Mouse (Mus musculus) embryonic facial prominence, embryonic 14.5 days (tissue): ENCODE data around the gene Adcy4. TPM values are rescaled to one million over a fixed set of nuclear protein-coding genes. Genes with fewer than 3 reads are reported as not detected.

Experiments used
- ATAC-seq: fragments of 200-750 bp; cut with Nextera tagmentation; 2 replicates; pipeline ENCODE4 v1.8.0; 2017; ENCODE audit warnings: low read depth, moderate number of reproducible peaks, moderate TSS enrichment
- DNase-seq: peaks from one replicate; pipeline ENCODE4 v3.0.0-alpha.2; 2015; ENCODE audit warnings: low spot score
- H3K27ac ChIP-seq: fragments of 300-500 bp; sonication (generic); replicated peaks from 2 replicates; pipeline ENCODE4 v1.5.1; 2014; ENCODE audit warnings: low read depth, mild to moderate bottlenecking, low read length, moderate library complexity
- H3K27me3 ChIP-seq: fragments of 300-500 bp; sonication (generic); replicated peaks from 2 replicates; pipeline ENCODE4 v1.6.1; 2014; ENCODE audit warnings: low read length; ENCODE audit not compliant: control insufficient read depth, insufficient read depth
- H3K36me3 ChIP-seq: fragments of 300-500 bp; sonication (generic); 2 replicates; pipeline ENCODE4 v1.6.1; 2014; ENCODE audit warnings: low read length, mixed read lengths; ENCODE audit not compliant: control insufficient read depth, insufficient read depth
- H3K4me1 ChIP-seq: fragments of 300-500 bp; sonication (generic); 2 replicates; pipeline ENCODE4 v1.6.1; 2014; ENCODE audit warnings: antibody characterized with exemption, low read length; ENCODE audit not compliant: control insufficient read depth, insufficient read depth
- H3K4me2 ChIP-seq: fragments of 300-500 bp; sonication (generic); 2 replicates; pipeline ENCODE4 v1.6.1; 2014; ENCODE audit warnings: low read depth, mild to moderate bottlenecking, low read length, moderate library complexity, mixed read lengths
- H3K4me3 ChIP-seq: fragments of 300-500 bp; sonication (generic); 2 replicates; pipeline ENCODE4 v1.5.1; 2014; ENCODE audit warnings: low read depth, mild to moderate bottlenecking, low read length
- H3K9ac ChIP-seq: fragments of 300-500 bp; sonication (generic); 2 replicates; pipeline ENCODE4 v1.6.1; 2014; ENCODE audit warnings: low read depth, mild to moderate bottlenecking, low read length, moderate library complexity, mixed read lengths
- H3K9me3 ChIP-seq: fragments of 300-500 bp; sonication (generic); 2 replicates; pipeline ENCODE4 v1.6.1; 2016; ENCODE audit warnings: low read length; ENCODE audit not compliant: control insufficient read depth
- WGBS: fragments of 180-500 bp; shearing (Covaris S2); extraction: QIAGEN DNeasy Blood & Tissue Kit; methylation state at CpG from one replicate; pipeline ENCODE4 v1.1.7; 2014; 5-methylcytosine and 5-hydroxymethylcytosine counted together
- polyA plus RNA-seq: library from polyadenylated mRNA; unstranded; fragments of >200 nt; fragmentation: Nextera tagmentation; extraction: Ambion mirVana; gene quantifications from 2 replicates; pipeline ENCODE4 v1.2.1, GENCODE M21; 2014

Gene Adcy4
- polyA plus RNA-seq, 1 experiment from 2014 or later: 13.4 TPM

DNA sequence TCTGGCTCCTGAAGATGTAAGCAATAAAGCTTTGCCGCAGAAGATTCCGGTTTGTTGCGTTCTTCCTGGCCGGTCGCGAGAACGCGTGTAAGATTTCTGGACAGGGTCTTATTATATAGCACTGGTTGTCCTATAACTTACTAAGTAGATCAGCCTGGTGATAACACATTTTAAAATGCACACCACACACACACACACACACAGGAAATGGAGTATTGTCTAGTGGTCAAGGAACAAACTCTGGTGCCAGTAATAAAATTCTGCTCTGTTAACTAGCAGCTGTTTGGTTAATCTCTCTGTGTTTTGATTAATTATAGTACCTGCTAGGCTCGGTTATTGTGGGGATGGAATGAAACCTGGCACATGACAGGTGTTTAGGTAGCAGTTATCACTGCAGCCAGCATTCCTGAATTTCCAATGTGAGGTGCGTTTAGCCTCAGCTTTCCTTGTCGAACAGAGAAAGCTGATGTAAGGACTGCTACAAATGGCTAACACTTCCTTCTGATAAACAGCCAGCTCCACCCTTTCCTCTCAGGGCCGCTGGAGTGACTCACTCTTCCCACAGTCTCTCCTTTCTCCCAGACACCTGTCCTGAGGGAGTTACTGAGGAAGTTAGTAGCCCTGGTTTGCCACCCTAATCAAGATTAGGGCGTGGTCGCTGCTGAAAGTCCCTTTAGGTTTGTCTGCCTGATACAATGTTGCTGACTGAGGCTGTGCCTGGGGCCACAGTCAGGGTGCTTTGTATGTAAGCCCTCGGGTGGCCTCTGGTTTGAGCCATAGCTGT lies 11.7 kb upstream of the Adcy4 start:
- Histone ChIP-seq H3K36me3 (no peaks in the 10 kb centered on the region), H3K4me3 (no peak overlapping the region), H3K9me3 (no peaks in the 10 kb centered on the region), H3K27me3 (no peaks in the 10 kb centered on the region), H3K27ac (no peak overlapping the region), H3K4me2 (no peak overlapping the region), H3K4me1 (no peaks in the 10 kb centered on the region), H3K9ac (no peak overlapping the region)
- no peak for ATAC-seq
- WGBS: 81% methylated on average over 15 of the region's 15 CpGs
- DNase-seq: no peak

DNA sequence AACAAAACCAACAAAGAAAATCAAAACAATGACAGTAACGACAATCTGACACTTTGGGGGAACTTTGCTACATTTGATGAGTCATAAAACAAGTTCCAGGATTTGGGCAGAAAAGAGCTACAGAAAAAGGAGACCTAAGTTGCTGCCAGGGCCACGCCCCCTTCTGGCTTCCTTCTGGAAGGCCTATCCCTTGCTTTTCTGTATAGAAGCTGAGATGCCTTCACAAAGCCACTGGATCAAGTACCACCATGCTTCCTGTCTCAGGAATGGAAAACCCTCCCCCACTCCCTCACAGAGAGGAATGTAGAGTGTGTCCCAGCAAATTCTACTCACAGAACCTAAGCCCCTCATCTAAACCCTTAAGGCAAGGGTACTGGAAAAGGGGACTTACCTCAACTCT lies 10.1 kb upstream of the Adcy4 start:
- no peak overlapping the region for H3K4me2 ChIP-seq
- no peak overlapping the region for H3K4me3 ChIP-seq
- WGBS: 61% methylated on average over 2 of the region's 2 CpGs
- H3K9me3 ChIP-seq: no peaks in the 10 kb centered on the region
- ATAC-seq (no peak), DNase-seq (peak; percentile 33)
- no peak overlapping the region for H3K9ac ChIP-seq
- H3K4me1 ChIP-seq: no peaks in the 10 kb centered on the region
- no peaks in the 10 kb centered on the region for H3K27me3 ChIP-seq
- no peak overlapping the region for H3K27ac ChIP-seq
- H3K36me3 ChIP-seq: no peaks in the 10 kb centered on the region

DNA sequence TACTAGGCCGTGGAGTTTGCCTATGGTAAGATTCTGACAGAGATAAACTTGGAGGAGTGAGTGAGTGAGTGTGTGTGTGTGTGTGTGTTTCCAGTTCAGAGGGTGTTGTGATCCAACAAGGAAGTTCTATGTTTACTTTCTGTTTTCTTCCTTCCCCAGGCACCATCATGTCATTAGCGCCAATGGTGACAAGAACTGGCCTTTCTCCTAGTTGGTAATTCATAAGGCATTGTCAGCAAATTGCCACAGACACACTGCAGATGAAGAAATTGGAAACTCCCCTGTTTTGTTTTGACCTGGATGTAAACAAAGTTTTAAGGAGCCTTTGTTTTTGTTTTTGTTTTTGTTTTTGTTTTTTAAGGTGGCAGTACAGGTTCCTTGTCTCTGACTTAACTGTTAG lies 9.6 kb upstream of the Adcy4 start:
- H3K4me3 ChIP-seq: no peak overlapping the region
- H3K9me3 ChIP-seq: no peaks in the 10 kb centered on the region
- DNase-seq (no peak), ATAC-seq (no peak)
- H3K36me3 ChIP-seq: no peaks in the 10 kb centered on the region
- no peak overlapping the region for H3K27ac ChIP-seq
- WGBS: 63% methylated on average over 2 of the region's 2 CpGs
- no peak overlapping the region for H3K4me2 ChIP-seq
- H3K9ac ChIP-seq: no peak overlapping the region
- H3K4me1 ChIP-seq: no peaks in the 10 kb centered on the region
- H3K27me3 ChIP-seq: no peaks in the 10 kb centered on the region

DNA sequence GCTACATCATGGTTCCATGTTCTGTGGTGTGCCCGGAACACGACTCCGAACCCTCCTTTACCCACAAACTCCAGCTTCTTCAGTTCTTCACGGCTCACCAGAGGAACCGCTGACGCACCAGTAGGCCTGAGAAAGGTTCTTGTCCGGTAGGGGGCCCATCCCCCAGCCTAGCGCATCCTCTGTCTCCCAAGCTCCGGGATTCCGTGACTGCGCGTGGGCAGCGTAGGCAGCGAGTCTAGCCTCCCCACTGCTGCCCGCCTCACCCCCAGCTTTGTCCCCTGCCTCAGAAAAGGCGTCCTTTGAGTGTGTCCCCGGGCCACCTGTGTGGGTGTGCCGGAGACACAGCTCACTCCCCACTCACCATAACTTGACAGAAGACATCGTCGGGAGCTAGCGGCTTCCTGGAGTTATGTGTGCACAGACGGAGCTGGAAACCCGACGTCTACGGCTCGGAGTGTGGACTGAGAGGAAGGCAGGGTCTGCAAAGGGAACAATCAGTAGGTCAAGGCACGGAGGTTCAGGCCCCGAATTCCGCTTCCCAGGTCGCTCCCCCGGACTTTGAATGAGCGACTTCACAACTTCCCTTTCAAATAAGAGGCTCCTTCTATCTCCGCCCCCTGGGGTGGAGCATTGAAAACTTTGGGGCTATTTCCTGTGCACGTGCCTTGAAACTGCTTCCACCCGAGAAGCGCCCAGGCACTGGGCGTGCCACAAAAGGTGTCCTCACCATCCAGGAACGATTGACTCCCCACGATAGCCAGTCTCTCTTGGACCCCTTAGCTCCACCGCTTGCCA lies 4.6 kb upstream of the Adcy4 start, which contains the start of gene Ripk3:
Gene Ripk3 (minus strand): TSS at position 610 of the 795 bp plus-strand sequence.
- DNase-seq (peak; percentile 66), ATAC-seq (no peak)
- Histone ChIP-seq H3K9me3 (no peaks in the 10 kb centered on the region), H3K9ac (peak within 1 kb of the TSS; percentile 36), H3K27me3 (peaks cover 5% of the 10 kb centered on the region; the same call in 1 of the 2 replicates), H3K27ac (no peak within 1 kb of the TSS), H3K36me3 (no peaks in the 10 kb centered on the region), H3K4me2 (peak within 1 kb of the TSS; percentile 72), H3K4me1 (peaks cover 7% of the 10 kb centered on the region), H3K4me3 (peak within 1 kb of the TSS; percentile 48)
- 4% methylated on average over 40 of the region's 40 CpGs for WGBS

DNA sequence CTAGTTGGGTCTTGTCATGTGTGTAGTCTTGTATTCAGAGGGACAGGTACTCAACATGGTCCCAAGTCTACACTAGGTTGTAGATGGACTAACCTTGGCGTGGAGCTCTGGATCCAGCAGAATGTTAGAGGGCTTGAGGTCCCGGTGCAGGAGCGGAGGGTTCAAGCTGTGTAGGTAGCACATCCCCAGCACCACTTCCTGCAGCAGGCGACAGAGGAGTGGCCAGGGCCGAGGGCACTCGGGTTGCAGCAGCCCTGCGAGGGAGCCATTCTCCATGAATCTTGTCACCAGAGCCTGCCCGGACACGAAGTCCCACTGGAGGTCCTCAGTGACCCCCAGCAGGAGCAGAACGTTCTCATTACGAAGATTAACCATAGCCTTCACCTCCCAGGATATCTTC lies 3.8 kb upstream of the Adcy4 start:
- no peaks in the 10 kb centered on the region for H3K36me3 ChIP-seq
- no peak for DNase-seq
- peaks cover 9% of the 10 kb centered on the region for H3K4me1 ChIP-seq
- no peak overlapping the region; the same call in 1 of the 2 replicates for H3K9ac ChIP-seq
- H3K4me3 ChIP-seq: peak overlapping the region; percentile 48
- ATAC-seq: no peak
- no peaks in the 10 kb centered on the region for H3K9me3 ChIP-seq
- H3K27ac ChIP-seq: no peak overlapping the region
- WGBS: 30% methylated on average over 11 of the region's 11 CpGs
- H3K4me2 ChIP-seq: peak overlapping the region; percentile 72
- H3K27me3 ChIP-seq: peaks cover 5% of the 10 kb centered on the region; the same call in 1 of the 2 replicates

DNA sequence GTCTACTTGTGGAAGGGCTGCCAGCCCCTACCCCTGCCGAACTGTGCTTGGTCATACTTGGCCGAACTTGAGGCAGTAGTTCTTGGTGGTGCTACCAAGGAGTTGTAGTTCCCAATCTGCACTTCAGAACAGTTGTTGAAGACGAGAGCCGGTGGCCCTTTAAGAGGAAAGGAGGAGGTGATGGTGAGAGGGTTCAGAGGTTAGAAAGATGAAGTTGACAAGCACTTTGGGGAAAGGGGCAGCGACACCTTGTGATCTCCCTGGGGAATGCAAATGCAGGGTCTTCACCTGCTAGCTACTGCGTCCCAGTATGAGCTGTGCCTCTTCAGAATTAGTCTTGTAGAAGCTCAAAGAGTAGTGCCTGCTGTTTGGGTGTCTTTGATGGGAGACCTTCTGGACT lies 1.3 kb upstream of the Adcy4 start:
- Histone ChIP-seq H3K27ac (no peak overlapping the region), H3K4me3 (no peak overlapping the region), H3K27me3 (peaks cover 9% of the 10 kb centered on the region; the same call in 1 of the 2 replicates), H3K4me1 (peaks cover 22% of the 10 kb centered on the region), H3K9ac (no peak overlapping the region), H3K9me3 (no peaks in the 10 kb centered on the region), H3K36me3 (no peaks in the 10 kb centered on the region), H3K4me2 (no peak overlapping the region)
- DNase-seq (peak; percentile 19), ATAC-seq (no peak)
- 29% methylated on average over 6 of the region's 6 CpGs for WGBS

DNA sequence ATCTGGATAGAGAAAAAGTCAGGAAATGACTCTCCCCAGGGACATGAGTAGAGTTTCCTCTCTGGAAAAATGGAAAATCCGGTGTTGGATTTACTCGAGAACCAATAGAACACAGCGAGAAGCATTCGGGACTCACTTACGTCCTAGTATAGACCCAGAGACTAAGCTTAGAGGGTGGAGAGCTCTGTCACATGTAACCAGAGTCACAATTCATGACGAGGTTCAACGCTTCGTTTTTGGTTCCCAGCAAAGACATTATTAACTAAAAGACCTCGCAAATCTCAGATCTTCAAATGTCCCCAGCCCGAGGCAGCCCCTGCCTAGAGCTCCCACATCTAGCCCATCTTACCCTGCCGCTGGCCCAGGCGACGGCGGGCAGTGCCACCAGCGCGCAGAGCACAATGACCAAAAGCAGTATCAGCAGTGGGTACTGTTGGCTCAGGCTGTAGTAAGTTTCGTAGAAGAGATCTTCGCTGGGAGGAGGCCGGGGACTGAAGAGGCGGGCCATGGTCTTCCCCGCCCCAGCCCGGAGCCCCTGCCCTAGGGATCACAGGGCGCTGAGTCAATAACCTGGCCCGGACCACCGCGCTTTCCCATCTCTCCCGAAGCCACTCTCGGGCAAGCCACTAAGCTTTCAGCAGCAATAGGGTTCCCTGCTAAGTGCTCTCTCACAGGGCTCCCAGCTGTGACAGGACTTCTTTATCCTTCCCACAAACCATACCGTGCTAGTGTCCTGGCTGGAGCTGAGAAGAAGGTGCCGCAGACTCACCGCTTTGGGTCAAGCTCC lies 531 bp downstream of the Adcy4 start:
- peak; percentile 95 for DNase-seq
- H3K27me3 ChIP-seq: peaks cover 9% of the 10 kb centered on the region; the same call in 1 of the 2 replicates

DNA sequence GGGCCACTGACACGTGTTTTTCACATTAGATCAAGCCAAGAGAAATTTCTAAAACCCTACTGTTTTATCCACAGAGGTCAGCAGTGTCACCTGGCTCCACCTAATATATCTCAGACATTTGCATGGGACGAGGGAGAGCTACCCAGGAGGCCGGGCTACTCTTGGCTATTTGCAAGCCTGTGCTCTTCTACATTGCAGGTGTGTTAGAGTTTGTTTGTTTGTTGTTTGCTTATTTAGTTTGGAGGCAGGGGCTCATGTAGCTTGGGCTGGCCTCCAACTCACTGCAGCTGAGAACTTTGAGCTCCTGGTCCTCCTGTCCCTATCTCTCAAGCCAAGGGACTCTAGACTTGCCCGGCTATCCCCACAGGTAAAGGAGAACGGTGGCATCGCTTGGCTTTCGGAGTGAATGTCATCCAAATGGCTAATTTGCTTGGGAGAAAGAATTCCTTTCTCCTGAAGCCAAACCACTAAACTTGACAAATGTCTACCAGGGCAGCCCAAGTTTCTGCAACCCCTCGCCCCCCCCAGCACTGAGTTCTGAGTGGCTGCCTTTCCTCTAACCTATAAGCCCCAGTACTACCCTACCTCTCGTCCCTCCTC lies 1.4 kb downstream of the Adcy4 start:
- ATAC-seq (no peak), DNase-seq (no peak)
- H3K4me3 ChIP-seq: peak overlapping the region; percentile 44
- H3K27me3 ChIP-seq: peaks cover 9% of the 10 kb centered on the region; the same call in 1 of the 2 replicates
- peak overlapping the region; percentile 60 for H3K4me2 ChIP-seq
- peak overlapping the region; percentile 51; the same call in 1 of the 2 replicates for H3K9ac ChIP-seq
- H3K27ac ChIP-seq: peak overlapping the region; percentile 76
- no peaks in the 10 kb centered on the region for H3K9me3 ChIP-seq
- H3K4me1 ChIP-seq: peaks cover 15% of the 10 kb centered on the region
- H3K36me3 ChIP-seq: 0 out of 2 replicates have a peak, but pooled peaks cover 9% of the 10 kb centered on the region
- WGBS: 31% methylated on average over 9 of the region's 9 CpGs

More for the DNA sequence above, 531 bp downstream of the Adcy4 start:
- Histone ChIP-seq H3K9me3 (no peaks in the 10 kb centered on the region), H3K9ac (peak overlapping the region; percentile 58), H3K36me3 (0 out of 2 replicates have a peak, but pooled peaks cover 9% of the 10 kb centered on the region), H3K4me2 (peak overlapping the region; percentile 60), H3K4me3 (peak overlapping the region; percentile 44), H3K4me1 (peaks cover 22% of the 10 kb centered on the region), H3K27ac (peak overlapping the region; percentile 76)
- 5% methylated on average over 22 of the region's 31 CpGs for WGBS
- ATAC-seq: peak; percentile 60
